Mouse (Mus musculus): ENCODE results near the gene Galnt3. TPM values are rescaled to one million over a fixed set of nuclear protein-coding genes. Genes with fewer than 3 reads are reported as not detected.

Gene Galnt3
- polyA plus RNA-seq, 2 experiments, result 0.52 to 0.70 TPM

DNA sequence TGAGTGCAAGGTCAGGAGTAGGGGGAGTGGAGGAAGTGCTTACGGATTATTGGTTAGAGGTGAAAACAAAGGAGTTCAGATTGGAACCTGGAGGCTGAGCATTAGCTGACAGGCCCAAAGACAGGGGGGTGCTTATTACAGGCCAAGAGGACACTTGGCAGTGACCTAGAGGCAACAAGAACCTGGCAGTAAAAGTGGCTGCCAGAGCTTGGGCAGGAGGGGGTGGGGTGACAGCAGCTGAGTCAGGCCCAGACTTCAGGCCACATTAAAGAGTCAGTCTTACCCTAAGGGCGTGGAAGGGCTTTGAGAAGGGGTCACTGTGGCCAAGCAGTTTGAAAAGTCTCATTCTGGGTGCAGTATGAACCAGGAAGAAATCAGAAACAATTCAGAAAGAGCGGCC, 7.1 kb downstream of the Galnt3 start:
- Histone ChIP-seq H3K4me2 (ENCODE audit: low read depth) (no peak overlapping the region), H3K4me1 (replicated peaks; ENCODE audit: control insufficient read depth in 2 of 2, insufficient read depth in 2 of 2, low read length in 1 of 2) (no peaks in the 10 kb centered on the region), H3K27ac (no peak overlapping the region), H3K36me3 (replicated peaks; ENCODE audit: control insufficient read depth, insufficient read depth, low read depth) (no peaks in the 10 kb centered on the region), H3K4me3 (ENCODE audit: insufficient read depth in 1 of 2, low read depth in 2 of 2, low read length in 2 of 2) (no peak overlapping the region), H3K9me3 (ENCODE audit: control insufficient read depth, low read length) (no peaks in the 10 kb centered on the region), H3K9ac (replicated peaks) (no peak overlapping the region), H3K27me3 (ENCODE audit: control insufficient read depth, insufficient read depth, low read length) (peaks cover 4% of the 10 kb centered on the region)
- WGBS (ENCODE audit: insufficient replicate concordance), result 55% methylated on average over 3 of the region's 3 CpGs
- DNase-seq (ENCODE audit: low read depth in 3 of 3, low spot score in 3 of 3) (no peak), ATAC-seq (ENCODE audit: insufficient read depth) (no peak)
- no peak for TF ChIP-seq CTCF (IDR thresholded peaks at IDR 0.05; ENCODE audit: low read depth)
- TF ChIP-seq EP300 (IDR thresholded peaks at IDR 0.05; ENCODE audit: low read depth), result no peak

DNA sequence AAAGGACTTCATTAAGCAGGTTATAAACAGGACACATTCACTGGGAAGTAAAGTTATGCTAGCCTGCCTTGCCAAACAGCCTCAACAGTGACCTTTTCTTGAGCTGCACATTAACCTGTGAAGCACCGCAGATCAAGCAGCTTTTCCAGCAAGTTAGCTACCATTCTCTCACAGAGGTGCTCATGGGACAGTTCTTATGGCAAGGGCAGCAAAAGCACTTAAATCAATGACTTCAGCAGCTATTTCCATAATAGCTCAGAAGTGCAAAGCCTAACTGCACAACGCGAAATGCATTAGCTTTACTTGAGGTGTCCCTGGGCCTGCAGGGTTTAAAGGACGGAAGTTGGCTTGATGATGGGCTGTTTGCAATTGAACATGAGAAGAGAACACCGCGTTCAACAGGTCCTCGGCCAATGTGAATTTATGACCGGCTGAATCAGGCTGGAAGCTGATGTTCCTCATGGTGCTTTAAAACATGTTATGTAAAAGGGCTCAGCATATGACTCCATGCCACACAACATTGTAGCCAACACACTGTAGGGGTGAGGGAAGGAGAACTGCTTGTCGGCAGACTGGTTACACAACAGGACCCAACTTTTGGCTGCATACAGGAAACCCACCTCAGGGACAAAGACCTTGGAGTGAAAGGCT, 16.8 kb downstream of the Galnt3 start:
- ATAC-seq (ENCODE audit: insufficient read depth) (no peak), DNase-seq (ENCODE audit: low read depth in 3 of 3, low spot score in 3 of 3) (no peak)
- Histone ChIP-seq H3K27me3 (ENCODE audit: control insufficient read depth, insufficient read depth, low read length) (no peaks in the 10 kb centered on the region), H3K4me2 (ENCODE audit: low read depth) (no peak overlapping the region), H3K4me3 (ENCODE audit: insufficient read depth in 1 of 2, low read depth in 2 of 2, low read length in 2 of 2) (no peak overlapping the region), H3K36me3 (replicated peaks; ENCODE audit: control insufficient read depth, insufficient read depth, low read depth) (no peaks in the 10 kb centered on the region), H3K4me1 (replicated peaks; ENCODE audit: control insufficient read depth in 2 of 2, insufficient read depth in 2 of 2, low read length in 1 of 2) (no peaks in the 10 kb centered on the region), H3K9me3 (ENCODE audit: control insufficient read depth, low read length) (no peaks in the 10 kb centered on the region), H3K27ac (no peak overlapping the region), H3K9ac (replicated peaks) (no peak overlapping the region)
- no peak for TF ChIP-seq EP300 (IDR thresholded peaks at IDR 0.05; ENCODE audit: low read depth)
- 75% methylated on average over 9 of the region's 9 CpGs for WGBS (ENCODE audit: insufficient replicate concordance)

DNA sequence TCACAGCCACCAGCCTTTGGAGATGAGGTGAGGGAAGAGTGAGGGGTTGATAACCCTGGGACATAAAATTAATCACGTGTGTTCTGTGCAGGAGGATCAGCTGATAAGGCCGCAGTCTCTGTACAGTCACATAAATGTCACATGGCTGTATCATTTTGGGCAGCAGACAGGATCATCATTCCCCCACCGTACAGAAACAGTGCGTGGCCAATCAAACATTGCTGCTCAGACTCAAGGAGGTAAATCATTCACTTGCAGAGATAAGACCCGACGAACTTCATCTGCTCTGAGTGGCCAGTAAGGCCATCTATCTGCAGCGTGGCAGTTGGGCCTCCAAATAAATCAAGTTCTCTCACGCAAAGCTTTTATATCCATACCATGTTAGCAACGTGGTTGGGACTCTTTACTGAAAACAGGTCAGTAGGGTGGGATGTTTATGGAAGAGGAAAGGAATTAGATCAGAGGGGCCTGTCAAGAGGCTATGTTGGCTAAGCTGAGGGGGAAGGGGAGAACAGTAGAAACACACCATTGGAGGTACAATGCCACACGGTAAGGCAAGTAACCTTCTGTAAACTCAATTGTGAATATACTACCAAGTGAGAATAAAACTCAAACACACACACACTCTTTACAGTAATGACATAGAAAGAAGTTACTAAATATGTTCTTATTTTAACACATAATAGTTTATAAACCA, 20.9 kb downstream of the Galnt3 start:
- 54% methylated on average over 10 of the region's 10 CpGs for WGBS (ENCODE audit: insufficient replicate concordance)
- H3K9ac ChIP-seq (replicated peaks), result no peak overlapping the region
- H3K4me1 ChIP-seq (replicated peaks; ENCODE audit: control insufficient read depth in 2 of 2, insufficient read depth in 2 of 2, low read length in 1 of 2), result no peaks in the 10 kb centered on the region
- no peak for DNase-seq (ENCODE audit: low read depth in 3 of 3, low spot score in 3 of 3)
- no peak overlapping the region for H3K27ac ChIP-seq
- H3K4me2 ChIP-seq (ENCODE audit: low read depth), result no peak overlapping the region
- ATAC-seq (ENCODE audit: insufficient read depth), result no peak
- no peak overlapping the region for H3K4me3 ChIP-seq (ENCODE audit: insufficient read depth in 1 of 2, low read depth in 2 of 2, low read length in 2 of 2)
- TF ChIP-seq EP300 (IDR thresholded peaks at IDR 0.05; ENCODE audit: low read depth), result no peak
- H3K27me3 ChIP-seq (ENCODE audit: control insufficient read depth, insufficient read depth, low read length), result no peaks in the 10 kb centered on the region
- H3K9me3 ChIP-seq (ENCODE audit: control insufficient read depth, low read length), result no peaks in the 10 kb centered on the region
- no peaks in the 10 kb centered on the region for H3K36me3 ChIP-seq (replicated peaks; ENCODE audit: control insufficient read depth, insufficient read depth, low read depth)

DNA sequence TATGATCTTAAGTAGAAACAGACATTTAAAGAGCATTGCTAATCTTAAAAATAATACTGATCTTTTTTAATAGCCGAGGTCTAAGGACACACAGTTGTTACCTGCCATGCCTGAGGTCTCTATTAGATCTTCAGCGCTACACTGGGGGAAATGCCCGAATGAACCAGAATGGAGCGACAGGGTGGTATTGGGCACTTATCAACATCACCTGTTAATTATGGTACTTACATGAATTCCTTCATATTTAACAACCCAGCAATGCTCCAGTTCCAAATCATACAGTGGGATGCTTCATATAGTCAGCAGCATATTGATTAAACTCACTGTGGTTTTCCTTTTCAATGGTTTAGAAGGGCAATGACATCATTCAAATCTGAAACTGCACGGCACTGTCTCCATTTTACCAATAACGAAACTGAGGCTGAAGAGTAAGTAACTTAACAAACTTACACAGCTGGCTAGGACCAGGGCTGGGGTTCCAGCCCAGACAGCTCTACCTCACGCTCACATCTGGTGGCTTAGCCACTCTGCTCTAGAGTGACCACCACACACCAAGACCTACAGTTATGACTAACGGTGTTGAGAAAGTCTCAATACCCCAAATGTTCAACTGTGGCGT, 23.0 kb downstream of the Galnt3 start:
- no peaks in the 10 kb centered on the region for H3K9me3 ChIP-seq (ENCODE audit: control insufficient read depth, low read length)
- no peaks in the 10 kb centered on the region for H3K4me1 ChIP-seq (replicated peaks; ENCODE audit: control insufficient read depth in 2 of 2, insufficient read depth in 2 of 2, low read length in 1 of 2)
- no peak overlapping the region for H3K9ac ChIP-seq (replicated peaks)
- no peak for DNase-seq (ENCODE audit: low read depth in 3 of 3, low spot score in 3 of 3)
- no peak overlapping the region for H3K27ac ChIP-seq
- 71% methylated on average over 9 of the region's 9 CpGs for WGBS (ENCODE audit: insufficient replicate concordance)
- TF ChIP-seq EP300 (IDR thresholded peaks at IDR 0.05; ENCODE audit: low read depth) (no peak), CTCF (IDR thresholded peaks at IDR 0.05; ENCODE audit: low read depth) (no peak)
- H3K27me3 ChIP-seq (ENCODE audit: control insufficient read depth, insufficient read depth, low read length), result no peaks in the 10 kb centered on the region
- no peak overlapping the region for H3K4me3 ChIP-seq (ENCODE audit: insufficient read depth in 1 of 2, low read depth in 2 of 2, low read length in 2 of 2)
- no peaks in the 10 kb centered on the region for H3K36me3 ChIP-seq (replicated peaks; ENCODE audit: control insufficient read depth, insufficient read depth, low read depth)
- ATAC-seq (ENCODE audit: insufficient read depth), result no peak
- H3K4me2 ChIP-seq (ENCODE audit: low read depth), result no peak overlapping the region

DNA sequence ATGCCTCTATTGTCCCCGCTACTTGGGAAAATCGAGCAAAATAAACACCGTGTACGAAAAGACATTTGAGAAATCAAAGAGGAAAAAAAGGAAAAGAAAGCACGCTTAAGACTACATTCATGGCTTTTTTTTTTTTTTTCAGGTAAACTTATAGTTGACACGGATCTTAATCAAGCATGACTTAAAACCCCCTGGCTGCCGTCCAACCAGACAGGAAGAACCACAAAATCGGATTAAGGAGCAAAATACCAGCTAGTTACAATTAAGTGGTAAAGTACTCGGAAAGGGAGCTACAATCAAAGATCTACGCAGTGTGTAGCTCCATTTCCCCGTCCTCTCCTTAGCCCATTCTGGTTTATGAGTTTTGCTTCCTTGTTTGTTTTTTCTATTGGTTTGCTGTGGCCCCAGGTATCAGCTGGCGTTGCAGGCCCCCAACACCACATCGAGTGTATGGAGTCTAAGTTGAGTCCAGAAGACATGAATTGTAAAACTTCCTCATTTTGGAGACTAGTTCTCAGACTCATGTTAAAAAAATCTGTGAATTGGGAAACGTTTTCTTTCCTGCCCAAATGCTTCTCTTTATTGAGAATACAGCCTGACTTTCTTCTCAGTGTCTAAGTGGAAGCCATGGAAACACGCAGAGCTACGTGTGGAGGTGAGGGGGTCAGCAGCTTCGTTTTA, 24.0 kb downstream of the Galnt3 start:
- Histone ChIP-seq H3K27ac (no peak overlapping the region), H3K27me3 (ENCODE audit: control insufficient read depth, insufficient read depth, low read length) (no peaks in the 10 kb centered on the region), H3K9me3 (ENCODE audit: control insufficient read depth, low read length) (no peaks in the 10 kb centered on the region), H3K4me1 (replicated peaks; ENCODE audit: control insufficient read depth in 2 of 2, insufficient read depth in 2 of 2, low read length in 1 of 2) (no peaks in the 10 kb centered on the region), H3K36me3 (replicated peaks; ENCODE audit: control insufficient read depth, insufficient read depth, low read depth) (no peaks in the 10 kb centered on the region), H3K9ac (replicated peaks) (no peak overlapping the region), H3K4me2 (ENCODE audit: low read depth) (no peak overlapping the region), H3K4me3 (ENCODE audit: insufficient read depth in 1 of 2, low read depth in 2 of 2, low read length in 2 of 2) (no peak overlapping the region)
- 58% methylated on average over 17 of the region's 17 CpGs for WGBS (ENCODE audit: insufficient replicate concordance)
- ATAC-seq (ENCODE audit: insufficient read depth) (no peak), DNase-seq (ENCODE audit: low read depth in 3 of 3, low spot score in 3 of 3) (no peak)
- TF ChIP-seq EP300 (IDR thresholded peaks at IDR 0.05; ENCODE audit: low read depth), result no peak
- TF ChIP-seq CTCF (IDR thresholded peaks at IDR 0.05; ENCODE audit: low read depth), result no peak
